Mouse (Mus musculus): ENCODE data around the gene Vinac1. TPM values are rescaled to one million over a fixed set of nuclear protein-coding genes. Genes with fewer than 3 reads are reported as not detected.

Gene Vinac1
- polyA plus RNA-seq, 2 experiments from 2014 or later, result not detected

DNA sequence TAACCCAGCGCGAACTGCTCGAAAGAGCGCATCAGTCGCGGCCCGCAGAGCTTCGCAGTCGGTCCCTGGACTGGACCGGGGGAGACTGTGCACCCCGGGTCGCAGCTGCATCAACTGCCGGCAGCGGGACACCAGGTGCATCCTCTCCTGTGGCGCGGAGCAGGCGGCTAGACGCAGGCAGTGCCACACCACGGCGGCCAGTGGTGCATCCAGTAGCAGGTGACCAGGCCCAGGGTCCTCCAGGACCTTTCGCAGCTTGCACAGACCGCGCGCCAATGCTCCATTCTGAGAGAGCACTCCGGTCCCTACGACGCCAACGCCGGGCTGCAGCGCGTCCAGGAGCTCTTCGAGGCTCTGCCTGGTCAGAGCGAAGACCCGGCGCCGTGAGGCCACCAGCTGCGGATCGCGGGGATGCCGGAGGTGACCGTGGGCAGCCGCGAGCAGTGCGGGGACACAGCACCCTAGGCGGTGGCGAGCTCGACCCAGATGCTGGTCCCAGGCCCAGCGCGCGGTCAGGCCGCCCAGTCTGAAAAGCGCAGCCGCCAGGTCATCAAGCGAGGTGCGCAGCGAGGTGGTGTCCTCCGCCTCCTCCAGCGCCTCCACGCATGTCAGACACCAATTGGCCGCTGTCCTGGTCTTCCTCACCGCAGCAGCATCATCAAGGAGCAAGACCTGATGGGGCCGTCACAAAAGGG lies 8.9 kb downstream of the Vinac1 start:
- ATAC-seq, result no peak

DNA sequence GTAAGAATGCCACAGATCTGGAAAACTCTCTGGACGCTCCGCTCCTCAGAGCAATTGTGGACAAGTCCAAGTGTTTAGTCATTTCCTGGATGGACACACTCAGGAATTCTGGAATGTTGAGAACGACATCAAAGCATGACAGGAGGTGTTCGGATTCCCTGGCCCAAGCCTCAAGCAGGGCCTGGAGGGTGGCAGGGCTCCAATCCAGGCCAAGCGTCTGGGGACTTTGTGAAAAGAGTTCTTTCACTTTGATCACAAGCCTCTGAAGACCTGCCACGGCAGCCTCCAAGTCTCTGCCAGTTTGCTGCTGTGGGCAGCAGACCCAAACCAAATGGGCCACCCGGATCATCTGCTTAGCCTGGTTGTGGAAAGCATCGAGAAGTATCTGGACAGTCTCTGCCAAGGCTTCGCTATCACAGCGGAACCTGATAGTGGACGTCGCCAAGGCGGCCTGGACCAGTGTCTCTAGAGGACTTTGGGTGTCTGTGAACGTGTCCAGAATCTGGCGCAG lies 9.5 kb downstream of the Vinac1 start:
- ATAC-seq, result no peak

DNA sequence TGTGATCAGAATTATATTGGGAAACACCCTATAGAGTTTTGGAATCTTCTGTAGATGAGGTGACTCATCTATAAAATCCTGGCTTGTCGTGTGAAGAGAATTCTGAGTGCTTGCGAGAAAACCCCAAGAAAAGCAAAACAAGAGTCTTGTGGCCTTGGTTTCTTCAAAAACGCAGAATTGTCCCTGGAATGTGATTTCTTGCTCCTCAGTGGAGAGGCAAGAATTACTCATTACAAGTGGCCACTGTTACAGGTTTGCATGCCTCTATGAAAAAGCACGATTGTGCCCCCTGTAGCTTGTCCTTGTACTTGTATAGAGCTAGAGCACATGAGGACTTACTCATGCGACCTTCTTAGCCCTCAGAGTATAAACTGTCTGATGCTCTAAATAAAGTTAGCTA lies 12.6 kb downstream of the Vinac1 start:
- no peak for ATAC-seq

DNA sequence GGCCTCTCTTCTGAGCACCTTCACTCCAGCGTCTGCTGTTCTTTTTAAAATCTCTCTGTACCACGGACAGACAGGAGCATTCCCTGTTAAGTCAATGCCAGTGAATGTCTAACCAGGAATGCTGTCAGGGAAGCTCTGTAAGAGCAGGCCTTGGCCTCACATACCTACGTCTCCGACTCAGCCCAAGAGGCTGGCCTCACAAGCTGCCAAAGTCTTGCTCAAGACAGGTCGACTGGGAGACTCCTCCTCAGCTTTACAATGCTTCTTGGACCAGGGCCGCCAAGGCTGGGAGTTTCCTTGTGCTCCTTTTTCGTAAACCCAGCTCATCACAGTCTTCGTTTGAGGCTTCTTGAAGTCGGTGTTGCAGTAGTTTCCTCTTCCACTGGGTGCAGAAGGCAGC lies 23.2 kb downstream of the Vinac1 start:
- no peak for ATAC-seq

GRCm38 (mm10) chr2:129020106-129020505 lies 27.9 kb downstream of the Vinac1 start:
- ATAC-seq, result no peak

DNA sequence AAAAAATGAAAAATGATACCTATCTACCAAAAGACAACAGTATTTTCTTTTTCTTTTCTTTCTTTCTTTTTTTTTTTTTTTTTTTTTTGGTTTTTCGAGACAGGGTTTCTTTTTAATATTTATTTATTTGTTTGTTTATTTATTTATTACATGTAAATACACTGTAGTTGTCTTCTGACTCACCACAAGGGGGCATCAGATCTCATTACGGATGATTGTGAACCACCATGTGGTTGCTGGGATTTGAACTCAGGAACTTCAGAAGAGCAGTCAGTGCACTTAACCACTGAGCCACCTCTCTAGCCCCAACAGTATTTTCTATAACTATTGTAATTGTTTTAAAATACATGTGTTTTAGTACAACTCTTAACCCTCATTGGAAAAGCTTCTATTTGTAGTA lies 39.1 kb downstream of the Vinac1 start:
- ATAC-seq, result peak; percentile 23

DNA sequence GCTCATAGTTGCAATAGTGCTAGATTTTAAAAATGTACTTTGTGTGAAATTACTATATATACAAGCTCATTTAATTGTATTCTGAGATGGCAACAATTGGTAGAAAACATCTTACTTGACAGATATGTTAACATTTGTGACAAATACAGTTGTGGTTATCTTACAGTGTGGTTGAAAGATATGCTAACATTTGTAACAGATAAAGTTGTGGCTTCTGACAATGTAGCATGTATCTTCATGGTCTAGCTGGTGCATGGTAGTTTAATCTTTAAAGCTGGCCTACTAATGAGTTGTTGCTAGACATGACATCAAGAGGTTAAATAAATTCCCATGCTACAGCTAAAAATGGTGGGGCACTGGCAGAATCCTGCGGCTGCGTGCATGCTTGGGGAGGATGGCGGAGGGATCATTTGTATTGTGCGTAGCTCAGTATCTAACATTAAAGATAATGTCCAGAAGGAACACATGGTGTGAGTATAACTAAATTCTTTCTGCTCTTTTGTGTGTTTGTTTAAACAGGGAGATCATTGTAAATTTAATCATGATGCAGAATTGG lies 41.7 kb downstream of the Vinac1 start:
- ATAC-seq, result no peak

DNA sequence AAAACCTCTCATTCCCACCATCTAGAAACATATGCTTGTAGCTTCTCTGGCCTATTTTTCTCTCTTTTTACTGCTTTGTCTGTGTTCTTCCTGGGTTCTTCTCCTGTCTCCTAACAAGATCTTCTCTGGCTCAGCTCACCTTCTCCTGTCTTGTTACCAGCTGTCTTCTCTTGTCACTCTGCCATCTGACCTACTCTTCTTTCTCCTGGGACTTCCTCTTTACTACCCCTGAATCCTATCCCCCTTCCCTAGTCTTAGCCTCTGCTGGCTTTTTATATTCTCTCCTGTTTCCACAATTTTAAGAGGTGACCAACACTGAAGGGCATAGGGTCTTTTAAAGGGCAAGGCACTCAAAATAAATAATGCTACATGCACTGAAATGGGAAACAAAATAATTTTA lies 43.1 kb downstream of the Vinac1 start:
- ATAC-seq, result no peak

- no peak for ATAC-seq
Observed at GRCm38 (mm10) chr2:128984746-128985145, 63.2 kb downstream of the Vinac1 start.

GRCm38 (mm10) chr2:128975572-128975971 lies 72.4 kb downstream of the Vinac1 start:
- no peak for ATAC-seq

Other genes starting within 250 kb of the Vinac1 start
- 10 to 100 TPM; 18.4 to 22.1 TPM for gene Tmem87b, start 230.1 kb downstream of the Vinac1 start, polyA plus RNA-seq (2017; shearing (Covaris generic))
- gene Fbln7, start 185.2 kb downstream of the Vinac1 start, polyA plus RNA-seq (2017; shearing (Covaris generic)), result not detected
- gene Zc3h8, start 104.1 kb downstream of the Vinac1 start, polyA plus RNA-seq (2017; shearing (Covaris generic)), result 1 to 10 TPM; 6.4 to 8.7 TPM
- 10 to 100 TPM in 1 of 2 experiments, 1 to 10 TPM in 1; 9.6 to 11.9 TPM for gene Zc3h6, start 80.8 kb downstream of the Vinac1 start, polyA plus RNA-seq (2017; shearing (Covaris generic))
- gene Gm10762, start 80.4 kb downstream of the Vinac1 start, polyA plus RNA-seq (2017; shearing (Covaris generic)), result 1 to 10 TPM; 1.7 to 2.2 TPM
- gene Ttl, start 17.8 kb upstream of the Vinac1 start, polyA plus RNA-seq (2017; shearing (Covaris generic)), result 1 to 10 TPM; 2.2 to 2.4 TPM
- 10 to 100 TPM; 16.3 to 32.3 TPM for gene Polr1b, start 52.8 kb upstream of the Vinac1 start, polyA plus RNA-seq (2017; shearing (Covaris generic))
- gene Chchd5, start 81.5 kb upstream of the Vinac1 start, polyA plus RNA-seq (2017; shearing (Covaris generic)), result 10 to 100 TPM; 31.0 to 40.3 TPM
- gene Slc20a1, start 150.6 kb upstream of the Vinac1 start, polyA plus RNA-seq (2017; shearing (Covaris generic)), result 100 to 1,000 TPM in 1 of 2 experiments, 10 to 100 TPM in 1; 94.7 to 130 TPM
- gene Ckap2l, start 249.0 kb upstream of the Vinac1 start, polyA plus RNA-seq (2017; shearing (Covaris generic)), result 1 to 10 TPM; 3.7 to 8.0 TPM

Measured in CD4-positive, CD25-positive, alpha-beta regulatory T cell, adult 4 months (primary cell).